In genomic region chr13:112114741-112115201, GRCm38 (mm10) we compare ENCODE assay signal across 11 mouse cellular contexts.
A peak's percentile ranks its signal among the peaks of the same experiment; 100 is the strongest.
DNase-seq lines count a peak whose midpoint lies in the region; ATAC-seq and TF ChIP-seq lines count a peak whose summit lies in the region.
"Had no signal": no experiment of that assay in that cellular context is flagged by ENCODE, and none has a peak within 500 bp of the region (broad histone marks: within the 10 kb centered on the region; RNA-seq: fewer than 3 reads in every experiment).

No protein-coding gene starts in this region.

- ATAC-seq in megakaryocyte-erythroid progenitor cell, adult 5-6 weeks (replicated peaks; ENCODE audit: low FRiP score, low TSS enrichment, poor library complexity, severe bottlenecking): peak; percentile 50; the same call in 1 of the 2 replicates

- peak overlapping the region; percentile 51 for H3K27ac ChIP-seq in layer of hippocampus, adult 2 months
- H3K27ac ChIP-seq: liver, embryonic 15.5 days had no signal

- DNase-seq in adrenal gland, adult 2 months: peak; percentile 32
- no peak for DNase-seq in adrenal gland, postnatal 10 days
- peak in 1 of 2 experiments; percentile 13 for DNase-seq in layer of hippocampus, adult 2 months (ENCODE audit: low spot score in 2 of 2)
- no peak for DNase-seq in layer of hippocampus, postnatal 25 days (ENCODE audit: extremely low spot score in 1 of 2, low spot score in 1 of 2)
- peak; percentile 95 for DNase-seq in gonadal fat pad, adult 2 months (ENCODE audit: low read depth)
- DNase-seq in spleen, postnatal 4 days (ENCODE audit: low spot score in 2 of 2): no peak
- DNase-seq in right cerebral cortex, adult 18-20 months: no peak
- DNase-seq: thymus, postnatal 25 days had no signal

- no peak overlapping the region for H3K4me3 ChIP-seq in layer of hippocampus, adult 2 months
- H3K4me3 ChIP-seq: liver, embryonic 15.5 days; myocyte had no signal

- TF ChIP-seq CTCF in layer of hippocampus, adult 2 months (conservative IDR thresholded peaks at IDR 0.05): peak; percentile 35

Comparison
In these comparisons a context has a peak if more than half of its experiments do, and no peak if none do; other contexts are left out.
1. DNase-seq: peak in adrenal gland, adult 2 months (single experiment) and gonadal fat pad, adult 2 months (single experiment); none in adrenal gland, postnatal 10 days (single experiment), layer of hippocampus, postnatal 25 days (0 of 2), spleen, postnatal 4 days (0 of 2) and right cerebral cortex, adult 18-20 months (single experiment).